Mouse (Mus musculus): Measurements from ENCODE around the gene Crb3. TPM values are rescaled to one million over a fixed set of nuclear protein-coding genes. Genes with fewer than 3 reads are reported as not detected.

Crb3 gene
- polyA plus RNA-seq, 1 experiment from 2014 or later = 74.9 TPM

- TF ChIP-seq EP300 (optimal IDR thresholded peaks at IDR 0.05) (no peak), CTCF (IDR thresholded peaks at IDR 0.05; ENCODE audit: low read depth) (no peak)
- Histone ChIP-seq H3K36me3 (ENCODE audit: control insufficient read depth, insufficient read depth, low read length) (no peaks in the 10 kb centered on the region), H3K9me3 (ENCODE audit: control insufficient read depth, low read length) (no peaks in the 10 kb centered on the region), H3K9ac (ENCODE audit: low read length) (no peak overlapping the region), H3K27me3 (ENCODE audit: control insufficient read depth, insufficient read depth, low read length) (no peaks in the 10 kb centered on the region), H3K4me2 (replicated peaks; ENCODE audit: low read depth) (no peak overlapping the region), H3K27ac (replicated peaks) (no peak overlapping the region), H3K4me3 (ENCODE audit: low read depth, low read length) (no peak overlapping the region), H3K4me1 (replicated peaks; ENCODE audit: control insufficient read depth, insufficient read depth) (no peaks in the 10 kb centered on the region)
- DNase-seq (ENCODE audit: low spot score) (no peak), ATAC-seq (ENCODE audit: low FRiP score, low TSS enrichment) (peak; percentile 56)
- WGBS = 50% methylated on average over 3 of the region's 3 CpGs
These were observed 21.0 kb downstream of the Crb3 start for GRCm38 (mm10) chr17:57079919-57080318.

- ATAC-seq (ENCODE audit: low FRiP score, low TSS enrichment) (no peak), DNase-seq (ENCODE audit: low spot score) (no peak)
- no peaks in the 10 kb centered on the region for H3K9me3 ChIP-seq (ENCODE audit: control insufficient read depth, low read length)
- no peak overlapping the region for H3K4me3 ChIP-seq (ENCODE audit: low read depth, low read length)
- no peak for TF ChIP-seq CTCF (IDR thresholded peaks at IDR 0.05; ENCODE audit: low read depth)
- TF ChIP-seq EP300 (optimal IDR thresholded peaks at IDR 0.05) = no peak
- H3K4me1 ChIP-seq (replicated peaks; ENCODE audit: control insufficient read depth, insufficient read depth) = no peaks in the 10 kb centered on the region
- no peaks in the 10 kb centered on the region for H3K27me3 ChIP-seq (ENCODE audit: control insufficient read depth, insufficient read depth, low read length)
- no peaks in the 10 kb centered on the region for H3K36me3 ChIP-seq (ENCODE audit: control insufficient read depth, insufficient read depth, low read length)
- 94% methylated on average over 31 of the region's 31 CpGs for WGBS
- H3K27ac ChIP-seq (replicated peaks) = no peak overlapping the region
- H3K4me2 ChIP-seq (replicated peaks; ENCODE audit: low read depth) = no peak overlapping the region
- no peak overlapping the region for H3K9ac ChIP-seq (ENCODE audit: low read length)
These were observed 22.4 kb downstream of the Crb3 start for GRCm38 (mm10) chr17:57081234-57081842.

- Histone ChIP-seq H3K9me3 (ENCODE audit: control insufficient read depth, low read length) (no peaks in the 10 kb centered on the region), H3K36me3 (ENCODE audit: control insufficient read depth, insufficient read depth, low read length) (no peaks in the 10 kb centered on the region), H3K4me3 (ENCODE audit: low read depth, low read length) (no peak overlapping the region), H3K27ac (replicated peaks) (no peak overlapping the region), H3K9ac (ENCODE audit: low read length) (no peak overlapping the region), H3K27me3 (ENCODE audit: control insufficient read depth, insufficient read depth, low read length) (no peaks in the 10 kb centered on the region), H3K4me2 (replicated peaks; ENCODE audit: low read depth) (no peak overlapping the region), H3K4me1 (replicated peaks; ENCODE audit: control insufficient read depth, insufficient read depth) (no peaks in the 10 kb centered on the region)
- no peak for TF ChIP-seq EP300 (optimal IDR thresholded peaks at IDR 0.05)
- no peak for TF ChIP-seq CTCF (IDR thresholded peaks at IDR 0.05; ENCODE audit: low read depth)
- no peak for ATAC-seq (ENCODE audit: low FRiP score, low TSS enrichment)
- DNase-seq (ENCODE audit: low spot score) = no peak
- WGBS = 72% methylated on average over 5 of the region's 5 CpGs
These were observed 23.6 kb downstream of the Crb3 start for GRCm38 (mm10) chr17:57082481-57082880.

- no peak overlapping the region for H3K9ac ChIP-seq (ENCODE audit: low read length)
- H3K27me3 ChIP-seq (ENCODE audit: control insufficient read depth, insufficient read depth, low read length) = no peaks in the 10 kb centered on the region
- TF ChIP-seq EP300 (optimal IDR thresholded peaks at IDR 0.05) = no peak
- no peak for TF ChIP-seq CTCF (IDR thresholded peaks at IDR 0.05; ENCODE audit: low read depth)
- H3K36me3 ChIP-seq (ENCODE audit: control insufficient read depth, insufficient read depth, low read length) = no peaks in the 10 kb centered on the region
- H3K4me2 ChIP-seq (replicated peaks; ENCODE audit: low read depth) = no peak overlapping the region
- 82% methylated on average over 11 of the region's 11 CpGs for WGBS
- no peaks in the 10 kb centered on the region for H3K9me3 ChIP-seq (ENCODE audit: control insufficient read depth, low read length)
- 0 out of 2 replicates have a peak, but pooled peaks have one; percentile 27 for ATAC-seq (ENCODE audit: low FRiP score, low TSS enrichment)
- H3K4me1 ChIP-seq (replicated peaks; ENCODE audit: control insufficient read depth, insufficient read depth) = no peaks in the 10 kb centered on the region
- H3K4me3 ChIP-seq (ENCODE audit: low read depth, low read length) = no peak overlapping the region
- no peak overlapping the region for H3K27ac ChIP-seq (replicated peaks)
- DNase-seq (ENCODE audit: low spot score) = no peak
These were observed 27.3 kb downstream of the Crb3 start for GRCm38 (mm10) chr17:57085970-57086757.

- TF ChIP-seq CTCF (IDR thresholded peaks at IDR 0.05; ENCODE audit: low read depth) (peak; percentile 9; the same call in 1 of the 2 replicates), EP300 (optimal IDR thresholded peaks at IDR 0.05) (no peak)
- 3% methylated on average over 31 of the region's 31 CpGs for WGBS
- Histone ChIP-seq H3K4me2 (replicated peaks; ENCODE audit: low read depth) (peak within 1 kb of the TSS; percentile 58), H3K4me3 (ENCODE audit: low read depth, low read length) (peak within 1 kb of the TSS; percentile 33), H3K27me3 (ENCODE audit: control insufficient read depth, insufficient read depth, low read length) (no peaks in the 10 kb centered on the region), H3K36me3 (ENCODE audit: control insufficient read depth, insufficient read depth, low read length) (no peaks in the 10 kb centered on the region), H3K9me3 (ENCODE audit: control insufficient read depth, low read length) (no peaks in the 10 kb centered on the region), H3K27ac (replicated peaks) (no peak within 1 kb of the TSS), H3K9ac (ENCODE audit: low read length) (0 out of 2 replicates have a peak within 1 kb of the TSS, but pooled peaks have one; percentile 13), H3K4me1 (replicated peaks; ENCODE audit: control insufficient read depth, insufficient read depth) (no peaks in the 10 kb centered on the region)
- DNase-seq (ENCODE audit: low spot score) (peak; percentile 44), ATAC-seq (ENCODE audit: low FRiP score, low TSS enrichment) (peak; percentile 68)
These were observed 28.3 kb downstream of the Crb3 start, which contains the start of gene Tubb4a for GRCm38 (mm10) chr17:57087049-57087832. Gene Tubb4a, minus strand, starts transcription at chr17:57087782.
